Mouse (Mus musculus) left cerebral cortex, postnatal 4 days (tissue): ENCODE data around the gene Plekha7. TPM values are rescaled to one million over a fixed set of nuclear protein-coding genes. Genes with fewer than 3 reads are reported as not detected.

Experiments
- DNase-seq: peaks from one replicate; pipeline ENCODE4 v3.0.0-alpha.2; 2022
- intact Hi-C: fragments of 180-260 bp; cut with DNase I; formaldehyde crosslinking; loops from one replicate; pipeline ENCODE4 v1.15.1; 2025
- total RNA-seq, 2 experiments: library from RNA; stranded (reverse); gene quantifications; 2 replicates each; pipeline ENCODE4 v1.2.3; 2021

Plekha7 gene
- total RNA-seq, 2 experiments from 2014 or later, result 13.7 to 16.1 TPM

GRCm38 (mm10) chr7:116194996-116195395 lies 113.2 kb downstream of the Plekha7 start:
- DNase-seq, result no peak
- intact Hi-C loops, result no loop called here

GRCm38 (mm10) chr7:116192966-116193365 lies 115.2 kb downstream of the Plekha7 start:
- DNase-seq, result no peak
- intact Hi-C loops, result no loop called here

- DNase-seq, result no peak
- intact Hi-C loops, result no loop called here
Observed at GRCm38 (mm10) chr7:116192096-116192595, 116.0 kb downstream of the Plekha7 start.

GRCm38 (mm10) chr7:116191138-116191537 lies 117.0 kb downstream of the Plekha7 start:
- DNase-seq, result no peak
- intact Hi-C loops, result no loop called here

- intact Hi-C loops, result no loop called here
Observed at GRCm38 (mm10) chr7:116189708-116190107, 118.5 kb downstream of the Plekha7 start.

GRCm38 (mm10) chr7:116188391-116188790 lies 119.8 kb downstream of the Plekha7 start:
- intact Hi-C loops, result no loop called here
- DNase-seq, result no peak

More at GRCm38 (mm10) chr7:116189708-116190107, 118.5 kb downstream of the Plekha7 start:
- DNase-seq, result no peak

- intact Hi-C loops, result no loop called here
- no peak for DNase-seq
Observed at GRCm38 (mm10) chr7:116187521-116187920, 120.7 kb downstream of the Plekha7 start.

GRCm38 (mm10) chr7:116186847-116187246 lies 121.3 kb downstream of the Plekha7 start:
- DNase-seq, result no peak
- intact Hi-C loops, result no loop called here

GRCm38 (mm10) chr7:116186156-116186555 lies 122.0 kb downstream of the Plekha7 start:
- DNase-seq, result no peak
- intact Hi-C loops, result no loop called here

GRCm38 (mm10) chr7:116184358-116185057 lies 123.7 kb downstream of the Plekha7 start:
- peak; percentile 7 for DNase-seq
- intact Hi-C loops, result no loop called here

GRCm38 (mm10) chr7:116182451-116182850 lies 125.7 kb downstream of the Plekha7 start:
- peak; percentile 53 for DNase-seq
- intact Hi-C loops, result no loop called here

- no peak for DNase-seq
- intact Hi-C loops, result no loop called here
Observed at GRCm38 (mm10) chr7:116181444-116181946, 126.7 kb downstream of the Plekha7 start.

GRCm38 (mm10) chr7:116178916-116179315 lies 129.3 kb downstream of the Plekha7 start:
- DNase-seq, result no peak
- intact Hi-C loops, result no loop called here

- DNase-seq, result peak; percentile 20
- intact Hi-C loops, result no loop called here
Observed at GRCm38 (mm10) chr7:116172774-116173173, 135.4 kb downstream of the Plekha7 start.

GRCm38 (mm10) chr7:116169426-116169825 lies 138.8 kb downstream of the Plekha7 start:
- DNase-seq, result no peak
- intact Hi-C loops, result loop anchor here (10.0 kb wide), 2 partner anchors 75 to 145 kb away; no protein-coding TSS in a partner anchor

- intact Hi-C loops, result loop anchor here (10.0 kb wide), 2 partner anchors 77 to 147 kb away; no protein-coding TSS in a partner anchor
Observed at GRCm38 (mm10) chr7:116168224-116168623, 140.0 kb downstream of the Plekha7 start.

GRCm38 (mm10) chr7:116164232-116164631 lies 143.9 kb downstream of the Plekha7 start:
- intact Hi-C loops, result loop anchor here (10.0 kb wide), 2 partner anchors 81 to 151 kb away; no protein-coding TSS in a partner anchor
- no peak for DNase-seq

More at GRCm38 (mm10) chr7:116168224-116168623, 140.0 kb downstream of the Plekha7 start:
- DNase-seq, result no peak

GRCm38 (mm10) chr7:116161544-116161943 lies 146.6 kb downstream of the Plekha7 start:
- intact Hi-C loops, result loop anchor here (10.0 kb wide), 2 partner anchors 83 to 153 kb away; no protein-coding TSS in a partner anchor
- DNase-seq, result peak; percentile 45

GRCm38 (mm10) chr7:116156894-116157143 lies 151.4 kb downstream of the Plekha7 start:
- intact Hi-C loops, result no loop called here
- DNase-seq, result no peak

- intact Hi-C loops, result no loop called here
- no peak for DNase-seq
Observed at GRCm38 (mm10) chr7:116156072-116156893, 151.9 kb downstream of the Plekha7 start.

GRCm38 (mm10) chr7:116153781-116154368 lies 154.3 kb downstream of the Plekha7 start:
- intact Hi-C loops, result no loop called here
- DNase-seq, result no peak
